8 mouse cellular contexts compared by ENCODE assay signal in genomic region chr17:27565942-27566267, GRCm38 (mm10). TPM values are rescaled to one million over a fixed set of nuclear protein-coding genes. Genes with fewer than 3 reads are reported as not detected.
DNase-seq lines count a peak whose midpoint lies in the region; ATAC-seq and TF ChIP-seq lines count a peak whose summit lies in the region.

No protein-coding gene starts in this region.

- under 1% methylated on average over 13 of the region's 13 CpGs for WGBS in lung, embryonic 14.5 days
- under 1% methylated on average over 13 of the region's 13 CpGs for WGBS in embryonic facial prominence, embryonic 13.5 days
- 1% methylated on average over 13 of the region's 13 CpGs for WGBS in intestine, embryonic 16.5 days
- WGBS in neural tube, embryonic 13.5 days = under 1% methylated on average over 13 of the region's 13 CpGs

- no peak for DNase-seq in lung, embryonic 14.5 days
- DNase-seq in lung, adult 18-20 months = no peak
- no peak for DNase-seq in thymus, postnatal 14 days
- no peak for DNase-seq in spleen, adult 12 weeks (ENCODE audit: low spot score)

- peak overlapping the region; percentile 61 for H3K4me3 ChIP-seq in lung, embryonic 14.5 days (ENCODE audit: low read depth, low read length)
- H3K4me3 ChIP-seq in embryonic facial prominence, embryonic 13.5 days = peak overlapping the region; percentile 68
- peak overlapping the region; percentile 73 for H3K4me3 ChIP-seq in intestine, embryonic 16.5 days (ENCODE audit: low read length)
- peak overlapping the region; percentile 71 for H3K4me3 ChIP-seq in neural tube, embryonic 13.5 days

- no peak for TF ChIP-seq CTCF in lung, embryonic 14.5 days (IDR thresholded peaks at IDR 0.05; ENCODE audit: low read depth)

- H3K4me2 ChIP-seq in lung, embryonic 14.5 days = peak overlapping the region; percentile 98
- H3K4me2 ChIP-seq in embryonic facial prominence, embryonic 13.5 days = peak overlapping the region; percentile 94
- peak overlapping the region; percentile 80 for H3K4me2 ChIP-seq in intestine, embryonic 16.5 days (ENCODE audit: low read depth, low read length)
- peak overlapping the region; percentile 93 for H3K4me2 ChIP-seq in neural tube, embryonic 13.5 days

- H3K27ac ChIP-seq in lung, embryonic 14.5 days (ENCODE audit: low read depth) = no peak overlapping the region
- H3K27ac ChIP-seq in embryonic facial prominence, embryonic 13.5 days = no peak overlapping the region
- no peak overlapping the region for H3K27ac ChIP-seq in intestine, embryonic 16.5 days (ENCODE audit: low read length)
- peak overlapping the region; percentile 68 for H3K27ac ChIP-seq in neural tube, embryonic 13.5 days (replicated peaks)

- H3K9me3 ChIP-seq in lung, embryonic 14.5 days (ENCODE audit: low read depth, low read length) = no peaks in the 10 kb centered on the region
- no peaks in the 10 kb centered on the region for H3K9me3 ChIP-seq in embryonic facial prominence, embryonic 13.5 days
- no peaks in the 10 kb centered on the region for H3K9me3 ChIP-seq in intestine, embryonic 16.5 days (ENCODE audit: control insufficient read depth, low read length)
- no peaks in the 10 kb centered on the region for H3K9me3 ChIP-seq in neural tube, embryonic 13.5 days

- no peak; the same call in none of the 2 replicates for ATAC-seq in lung, embryonic 14.5 days (ENCODE audit: insufficient read depth)
- ATAC-seq in embryonic facial prominence, embryonic 13.5 days (ENCODE audit: insufficient number of reproducible peaks, insufficient read depth, low FRiP score, low TSS enrichment, low read depth) = no peak; the same call in 1 of the 2 replicates
- peak; percentile 22 for ATAC-seq in intestine, embryonic 16.5 days
- no peak for ATAC-seq in neural tube, embryonic 13.5 days (ENCODE audit: low read depth)
- no peak for ATAC-seq in inflammation-experienced regulatory T-cells, adult 6 months

- H3K4me1 ChIP-seq in lung, embryonic 14.5 days (ENCODE audit: insufficient read depth) = 0 out of 2 replicates have a peak, but pooled peaks cover 6% of the 10 kb centered on the region
- H3K4me1 ChIP-seq in embryonic facial prominence, embryonic 13.5 days = peaks cover 32% of the 10 kb centered on the region
- peaks cover 28% of the 10 kb centered on the region for H3K4me1 ChIP-seq in intestine, embryonic 16.5 days (ENCODE audit: control insufficient read depth, insufficient read depth, low read length)
- peaks cover 38% of the 10 kb centered on the region for H3K4me1 ChIP-seq in neural tube, embryonic 13.5 days (replicated peaks)

- no peaks in the 10 kb centered on the region for H3K27me3 ChIP-seq in lung, embryonic 14.5 days (ENCODE audit: insufficient read depth, low read length)
- H3K27me3 ChIP-seq in embryonic facial prominence, embryonic 13.5 days = no peaks in the 10 kb centered on the region
- no peaks in the 10 kb centered on the region for H3K27me3 ChIP-seq in intestine, embryonic 16.5 days (replicated peaks; ENCODE audit: control insufficient read depth, insufficient read depth, low read length)
- no peaks in the 10 kb centered on the region for H3K27me3 ChIP-seq in neural tube, embryonic 13.5 days

- H3K36me3 ChIP-seq in lung, embryonic 14.5 days (ENCODE audit: insufficient read depth) = peaks cover 13% of the 10 kb centered on the region
- H3K36me3 ChIP-seq in embryonic facial prominence, embryonic 13.5 days = peaks cover 16% of the 10 kb centered on the region
- H3K36me3 ChIP-seq in intestine, embryonic 16.5 days (ENCODE audit: control insufficient read depth, insufficient read depth, low read length) = no peaks in the 10 kb centered on the region
- peaks cover 3% of the 10 kb centered on the region for H3K36me3 ChIP-seq in neural tube, embryonic 13.5 days

- H3K9ac ChIP-seq in lung, embryonic 14.5 days = peak overlapping the region; percentile 62
- peak overlapping the region; percentile 78 for H3K9ac ChIP-seq in embryonic facial prominence, embryonic 13.5 days
- H3K9ac ChIP-seq in intestine, embryonic 16.5 days (ENCODE audit: low read depth, low read length) = peak overlapping the region; percentile 79
- H3K9ac ChIP-seq in neural tube, embryonic 13.5 days = peak overlapping the region; percentile 76

RNA-seq across cellular contexts. Expression of gene AI413582, which starts 0.3 kb away (rescaled TPM):
- 17.6 and 21.8 TPM in 2 replicates for polyA plus RNA-seq in lung, embryonic 14.5 days (2014; fragmentation: Nextera tagmentation; extraction: Ambion mirVana)
- 21.2 and 21.4 TPM in 2 replicates for polyA plus RNA-seq in embryonic facial prominence, embryonic 13.5 days (2015; fragmentation: Nextera tagmentation; extraction: Ambion mirVana)
- polyA plus RNA-seq in intestine, embryonic 16.5 days (2015; fragmentation: Nextera tagmentation; extraction: Ambion mirVana) = 39.7 and 46.7 TPM in 2 replicates
- 41.3 and 46.0 TPM in 2 replicates for polyA plus RNA-seq in neural tube, embryonic 13.5 days (2015; fragmentation: Nextera tagmentation; extraction: Ambion mirVana)
- 100 to 1,000 TPM in 2 of 3 experiments, 10 to 100 TPM in 1; 97.7 to 129 (median 111) TPM for polyA plus RNA-seq in inflammation-experienced regulatory T-cells, adult 6 months (2017; shearing (Covaris generic))

RNA-seq across cellular contexts. Expression of gene Hmga1, which starts 9.6 kb away (rescaled TPM):
- polyA plus RNA-seq in lung, embryonic 14.5 days (2014; fragmentation: Nextera tagmentation; extraction: Ambion mirVana) = 295 and 329 TPM in 2 replicates
- polyA plus RNA-seq in embryonic facial prominence, embryonic 13.5 days (2015; fragmentation: Nextera tagmentation; extraction: Ambion mirVana) = 227 and 258 TPM in 2 replicates
- 286 and 319 TPM in 2 replicates for polyA plus RNA-seq in intestine, embryonic 16.5 days (2015; fragmentation: Nextera tagmentation; extraction: Ambion mirVana)
- polyA plus RNA-seq in neural tube, embryonic 13.5 days (2015; fragmentation: Nextera tagmentation; extraction: Ambion mirVana) = 121 and 127 TPM in 2 replicates
- polyA plus RNA-seq in inflammation-experienced regulatory T-cells, adult 6 months (2017; shearing (Covaris generic)) = 10 to 100 TPM; 37.3 to 69.6 (median 41.9) TPM

RNA-seq across cellular contexts. Expression of gene Grm4, which starts 44.7 kb away (rescaled TPM):
- polyA plus RNA-seq in lung, embryonic 14.5 days (2014; fragmentation: Nextera tagmentation; extraction: Ambion mirVana) = 0.05 and 0.11 TPM in 2 replicates
- 0.25 and 0.38 TPM in 2 replicates for polyA plus RNA-seq in embryonic facial prominence, embryonic 13.5 days (2015; fragmentation: Nextera tagmentation; extraction: Ambion mirVana)
- polyA plus RNA-seq in intestine, embryonic 16.5 days (2015; fragmentation: Nextera tagmentation; extraction: Ambion mirVana) = 0.40 and 0.44 TPM in 2 replicates
- polyA plus RNA-seq in neural tube, embryonic 13.5 days (2015; fragmentation: Nextera tagmentation; extraction: Ambion mirVana) = 3.5 and 4.3 TPM in 2 replicates
- under 1 TPM in 1 of 3 experiments, not detected in 2; 0.09 TPM for polyA plus RNA-seq in inflammation-experienced regulatory T-cells, adult 6 months (2017; shearing (Covaris generic))

RNA-seq across cellular contexts. Expression of gene Nudt3, which starts 57.4 kb away (rescaled TPM):
- polyA plus RNA-seq in lung, embryonic 14.5 days (2014; fragmentation: Nextera tagmentation; extraction: Ambion mirVana) = 30.5 and 34.4 TPM in 2 replicates
- 116 and 117 TPM in 2 replicates for polyA plus RNA-seq in embryonic facial prominence, embryonic 13.5 days (2015; fragmentation: Nextera tagmentation; extraction: Ambion mirVana)
- polyA plus RNA-seq in intestine, embryonic 16.5 days (2015; fragmentation: Nextera tagmentation; extraction: Ambion mirVana) = 56.6 and 57.4 TPM in 2 replicates
- 238 and 300 TPM in 2 replicates for polyA plus RNA-seq in neural tube, embryonic 13.5 days (2015; fragmentation: Nextera tagmentation; extraction: Ambion mirVana)
- polyA plus RNA-seq in inflammation-experienced regulatory T-cells, adult 6 months (2017; shearing (Covaris generic)) = 10 to 100 TPM; 28.1 to 42.5 (median 32.0) TPM
